Mouse (Mus musculus) E14TG2a.4 (cell line): ENCODE measurements around the gene Traf3ip2.

Source experiments
- CTCF ChIP-seq: conservative IDR thresholded peaks from 2 replicates; pipeline ENCODE4 v1.5.1; 2014; ENCODE audit warnings: low read length
- POU5F1 ChIP-seq: IDR thresholded peaks from 2 replicates; pipeline ENCODE4 v1.6.1; 2014; ENCODE audit warnings: low read length, borderline replicate concordance

GRCm38 (mm10) chr10:39654001-39654416 is 41.3 kb downstream of the Traf3ip2 start:
- TF ChIP-seq CTCF = no peak
- TF ChIP-seq POU5F1 = no peak
